Mouse (Mus musculus): ENCODE data around the gene Mat2a. TPM values are rescaled to one million over a fixed set of nuclear protein-coding genes. Genes with fewer than 3 reads are reported as not detected.
A peak's percentile ranks its signal among the peaks of the same experiment; 100 is the strongest.

Gene Mat2a
- total and polyA plus RNA-seq, 3 experiments, result 166 to 456 (median 218) TPM

DNA sequence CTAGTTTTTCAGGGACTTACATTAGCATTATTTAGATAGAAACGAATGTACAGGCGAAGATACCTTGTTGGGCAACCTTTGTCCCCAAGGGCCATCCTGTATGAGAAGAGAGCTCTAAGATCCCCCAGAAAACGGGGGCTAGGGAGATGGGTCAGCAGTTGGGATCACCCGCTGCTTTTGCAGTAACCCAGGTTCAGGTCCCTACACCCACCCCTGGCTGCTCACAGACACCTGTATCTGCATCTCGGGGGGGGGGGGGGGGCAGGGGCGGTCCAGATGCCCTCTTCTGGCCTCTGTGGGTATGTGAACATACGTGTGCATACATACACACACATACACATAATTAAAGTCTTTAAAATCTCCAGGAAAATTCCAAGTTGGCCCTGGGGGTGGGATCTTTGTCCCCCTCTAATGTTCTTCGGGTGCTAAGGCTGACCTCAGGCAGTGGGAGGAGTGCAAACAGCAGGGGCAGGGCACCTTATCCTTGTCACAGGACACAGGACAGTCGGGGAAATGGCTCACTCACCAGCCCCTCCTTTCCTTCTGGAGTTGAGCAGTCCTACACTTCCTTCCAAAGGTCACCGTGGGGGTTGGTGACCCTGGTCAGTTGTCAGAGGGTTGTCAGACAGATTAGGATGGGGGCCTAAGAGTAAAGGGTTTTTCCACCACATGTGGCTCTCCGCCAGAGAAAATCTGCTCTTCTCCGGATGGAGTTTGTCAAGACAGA, 48.4 kb downstream of the Mat2a start:
- peaks cover 9 to 23% of the 10 kb centered on the region in 2 experiments for H3K4me1 ChIP-seq (ENCODE audit: control insufficient read depth in 1 of 2, insufficient read depth in 2 of 2)
- H3K36me3 ChIP-seq (replicated peaks in 1 of 2; ENCODE audit: control insufficient read depth in 1 of 2, insufficient read depth in 1 of 2, low read length in 1 of 2), result peaks cover 2 to 26% of the 10 kb centered on the region in 2 experiments
- no peaks in the 10 kb centered on the region for H3K79me2 ChIP-seq (replicated peaks; ENCODE audit: control insufficient read depth, extremely low read depth, insufficient read depth, poor library complexity, severe bottlenecking)
- dilution Hi-C loops (cut with MboI; ENCODE audit: extremely low pct_ligation_motif_present, extremely low pct_unique_long_range_greater_than_20kb, low sequenced_read_pairs), result no loop called here
- peak overlapping the region in 2 of 3 experiments; percentile 71 to 74 for H3K4me3 ChIP-seq (replicated peaks in 1 of 3; ENCODE audit: low read depth in 2 of 3, low read length in 2 of 3, poor library complexity in 1 of 3)
- H3K9ac ChIP-seq (ENCODE audit: insufficient read depth, low read depth), result 0 out of 2 replicates have a peak overlapping the region, but pooled peaks have one; percentile 89
- TF ChIP-seq ZC3H11A (IDR thresholded peaks at IDR 0.05; ENCODE audit: low read depth, low read length) (no peak), POLR2A (IDR thresholded peaks at IDR 0.05; ENCODE audit: low read depth, low read length) (no peak), RCOR1 (conservative IDR thresholded peaks at IDR 0.05; ENCODE audit: low read depth, low read length) (no peak), SMC3 (IDR thresholded peaks at IDR 0.05; ENCODE audit: low read depth, low read length) (no peak), BHLHE40 (IDR thresholded peaks at IDR 0.05; ENCODE audit: low read depth, low read length) (no peak), JUN (IDR thresholded peaks at IDR 0.05; ENCODE audit: insufficient read depth, low read depth, low read length) (no peak), MAZ (IDR thresholded peaks at IDR 0.05; ENCODE audit: low read depth, low read length) (no peak), CHD1 (IDR thresholded peaks at IDR 0.05; ENCODE audit: low read depth, low read length) (no peak), KAT2A (IDR thresholded peaks at IDR 0.05; ENCODE audit: insufficient replicate concordance, low read length) (no peak), MAX (IDR thresholded peaks at IDR 0.05; ENCODE audit: low read length) (no peak), TCF12 (IDR thresholded peaks at IDR 0.05; ENCODE audit: low read depth, low read length) (no peak), CTCF (conservative IDR thresholded peaks at IDR 0.05 in 1 of 2, IDR thresholded peaks at IDR 0.05 in 1 of 2; ENCODE audit: low read depth in 2 of 2, low read length in 2 of 2) (no peak), HCFC1 (IDR thresholded peaks at IDR 0.05; ENCODE audit: low read depth, low read length) (no peak), MXI1 (IDR thresholded peaks at IDR 0.05; ENCODE audit: low read depth, low read length) (no peak), NELFE (IDR thresholded peaks at IDR 0.05; ENCODE audit: low read depth, low read length) (no peak), UBTF (IDR thresholded peaks at IDR 0.05; ENCODE audit: low read depth, low read length) (no peak), ETS1 (conservative IDR thresholded peaks at IDR 0.05; ENCODE audit: low read depth, low read length) (no peak), SIN3A (IDR thresholded peaks at IDR 0.05; ENCODE audit: low read length) (no peak), NRF1 (IDR thresholded peaks at IDR 0.05; ENCODE audit: low read depth, low read length) (no peak)
- peak overlapping the region; percentile 69; the same call in 1 of the 2 replicates for H3K4me2 ChIP-seq (ENCODE audit: insufficient read depth, low read depth, poor library complexity, severe bottlenecking)
- H3K27ac ChIP-seq (ENCODE audit: insufficient read depth, low read depth), result no peak overlapping the region
- in situ Hi-C loops (cut with MboI; ENCODE audit: low pct_ligation_motif_present, low pct_unique_long_range_greater_than_20kb, low sequenced_read_pairs), result no loop called here
- no peak for DNase-seq (ENCODE audit: extremely low read depth)
- peaks cover 2% of the 10 kb centered on the region for H3K9me3 ChIP-seq (replicated peaks; ENCODE audit: low read length)
- no peaks in the 10 kb centered on the region for H3K27me3 ChIP-seq (replicated peaks)

Data from CH12.LX (cell line).